16 mouse cellular contexts compared by ENCODE assay signal in genomic region chr6:38997838-38998237, GRCm38 (mm10).
"Had no signal": no experiment of that assay in that cellular context is flagged by ENCODE, and none has a peak within 500 bp of the region (broad histone marks: within the 10 kb centered on the region; RNA-seq: fewer than 3 reads in every experiment).

No protein-coding gene starts in this region.

- H3K4me3 ChIP-seq: intestine, embryonic 15.5 days; liver, embryonic 13.5 days; lung, embryonic 15.5 days; megakaryocyte, embryonic 14.5 days; midbrain, embryonic 12.5 days; neural tube, embryonic 12.5 days had no signal

- DNase-seq: kidney, adult 2 months; kidney, postnatal 14 days; left cerebral cortex, postnatal 4 days; liver; liver, embryonic 13.5 days; liver, postnatal 0 days; lung, postnatal 14 days; right cerebral cortex, postnatal 14 days; thymus, postnatal 36 days had no signal

- H3K4me1 ChIP-seq: intestine, embryonic 15.5 days; lung, embryonic 15.5 days; midbrain, embryonic 12.5 days; neural tube, embryonic 12.5 days had no signal

- ATAC-seq: intestine, embryonic 15.5 days; liver, postnatal 0 days; midbrain, embryonic 16.5 days had no signal

- H3K4me2 ChIP-seq: intestine, embryonic 15.5 days; liver, embryonic 13.5 days; lung, embryonic 15.5 days; midbrain, embryonic 12.5 days; neural tube, embryonic 12.5 days had no signal

- H3K9ac ChIP-seq: intestine, embryonic 15.5 days; liver, embryonic 13.5 days; liver, postnatal 0 days; lung, embryonic 15.5 days; midbrain, embryonic 12.5 days; neural tube, embryonic 12.5 days had no signal

- H3K27me3 ChIP-seq: intestine, embryonic 15.5 days; liver, embryonic 13.5 days; lung, embryonic 15.5 days; megakaryocyte, embryonic 14.5 days; midbrain, embryonic 12.5 days; neural tube, embryonic 12.5 days had no signal

- H3K27ac ChIP-seq: intestine, embryonic 15.5 days; liver, embryonic 13.5 days; lung, embryonic 15.5 days; macrophage; midbrain, embryonic 12.5 days; neural tube, embryonic 12.5 days had no signal

- H3K9me3 ChIP-seq: intestine, embryonic 15.5 days; liver, embryonic 13.5 days; lung, embryonic 15.5 days; megakaryocyte, embryonic 14.5 days; midbrain, embryonic 12.5 days; neural tube, embryonic 12.5 days had no signal

- H3K36me3 ChIP-seq: intestine, embryonic 15.5 days; liver, embryonic 13.5 days; lung, embryonic 15.5 days; midbrain, embryonic 12.5 days; neural tube, embryonic 12.5 days had no signal
